Mouse (Mus musculus) Patski (cell line): ENCODE measurements around the gene Gm42517. TPM values are rescaled to one million over a fixed set of nuclear protein-coding genes. Genes with fewer than 3 reads are reported as not detected.

Source experiments
- ATAC-seq: fragments of 100-300 bp; one replicate; pipeline ENCODE4 v1.8.0; 2021
- CTCF ChIA-PET: fragments of 350-600 bp; sonication (Branson Sonifier 250); formaldehyde crosslinking; loops from one replicate; lab custom pipeline; 2022; ENCODE audit warnings: inconsistent platforms; lab: Charles Lee
- POLR2A ChIA-PET: fragments of 350-600 bp; sonication (Branson Sonifier 250); formaldehyde crosslinking; loops from one replicate; lab custom pipeline; 2022; ENCODE audit warnings: antibody characterized with exemption, inconsistent platforms; lab: Charles Lee
- DNase-seq: peaks from one replicate; pipeline ENCODE4 v3.0.0-alpha.2; 2011; ENCODE audit warnings: low read depth, low spot score
- H3K27me3 ChIP-seq: fragments of 371-371 bp; one replicate; pipeline ENCODE4 v1.5.1; 2021
- CTCF ChIP-seq: fragments of 100-300 bp; IDR thresholded peaks from one replicate; pipeline ENCODE4 v1.5.1; 2021
- in situ Hi-C: fragments of 300-500 bp; cut with MboI; formaldehyde crosslinking; loops from 3 replicates; pipeline ENCODE4 v1.11.1; 2018; ENCODE audit warnings: low pct_unique_long_range_greater_than_20kb, mixed read lengths
- polyA plus RNA-seq: library from polyadenylated mRNA; unstranded; gene quantifications from one replicate; pipeline ENCODE4 v1.2.3, GENCODE M21; 2021

Gene Gm42517
- polyA plus RNA-seq, 1 experiment from 2014 or later, result 10.3 TPM

DNA sequence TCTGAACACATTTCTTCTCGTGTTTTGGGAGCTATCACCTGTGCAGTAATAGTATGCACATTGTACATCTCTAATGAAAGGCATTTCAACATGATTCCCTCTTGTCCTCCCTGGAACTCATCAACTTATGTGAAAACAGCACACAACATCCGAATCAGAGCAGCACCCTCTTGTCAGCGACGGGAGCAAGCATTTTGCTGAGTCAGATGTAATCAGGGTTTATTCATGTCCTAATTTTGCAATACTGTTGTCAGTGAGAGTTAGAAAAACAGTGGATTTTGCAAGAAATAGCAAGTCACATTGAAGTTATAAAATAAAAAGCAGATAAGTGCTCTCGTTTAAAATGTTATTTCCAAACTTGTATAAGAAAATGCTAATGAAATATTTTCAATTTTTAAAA, 6.4 kb upstream of the Gm42517 start:
- TF ChIP-seq CTCF, result no peak
- ChIA-PET POLR2A (interaction anchor here (0.8 kb wide), 1 partner anchor 11 kb away, joined by 8 read pairs; no protein-coding TSS in a partner anchor), CTCF (interaction anchor here (1.4 kb wide), 2 partner anchors 10 kb away, joined by 4 read pairs; no protein-coding TSS in a partner anchor)
- no peak for DNase-seq
- in situ Hi-C loops, result no loop called here
- peaks cover under 1% of the 10 kb centered on the region for H3K27me3 ChIP-seq
- no peak for ATAC-seq

DNA sequence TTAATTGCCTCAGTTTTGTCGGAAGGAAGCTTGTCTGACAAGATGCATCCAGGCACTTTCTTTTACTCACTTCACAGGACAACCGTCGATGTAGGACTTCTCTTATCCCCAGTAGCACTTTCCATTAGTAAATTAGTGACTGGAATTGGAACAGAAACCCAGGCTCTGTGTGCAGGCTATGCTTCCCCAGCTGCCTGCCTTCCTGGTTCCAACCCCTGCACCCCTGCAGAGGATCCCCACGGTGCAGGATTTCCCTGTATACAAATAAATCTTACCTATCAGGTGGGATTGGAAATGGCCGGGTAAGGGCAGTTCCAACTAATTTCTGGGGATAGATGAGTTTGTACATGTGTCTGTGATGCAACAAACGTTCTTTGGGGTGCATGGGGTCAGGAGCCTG, 2.2 kb upstream of the Gm42517 start:
- ChIA-PET CTCF (interaction anchor here (1.1 to 3.1 kb wide), 3 partner anchors 7 to 11 kb away, joined by 3 to 8 read pairs (median 3); no protein-coding TSS in a partner anchor), POLR2A (interaction anchor here (0.5 to 1.3 kb wide), 2 partner anchors 12 to 104 kb away, joined by 5 to 6 read pairs; no protein-coding TSS in a partner anchor)
- no peak for DNase-seq
- peaks cover 7% of the 10 kb centered on the region for H3K27me3 ChIP-seq
- in situ Hi-C loops, result no loop called here
- ATAC-seq, result no peak
- TF ChIP-seq CTCF, result no peak

DNA sequence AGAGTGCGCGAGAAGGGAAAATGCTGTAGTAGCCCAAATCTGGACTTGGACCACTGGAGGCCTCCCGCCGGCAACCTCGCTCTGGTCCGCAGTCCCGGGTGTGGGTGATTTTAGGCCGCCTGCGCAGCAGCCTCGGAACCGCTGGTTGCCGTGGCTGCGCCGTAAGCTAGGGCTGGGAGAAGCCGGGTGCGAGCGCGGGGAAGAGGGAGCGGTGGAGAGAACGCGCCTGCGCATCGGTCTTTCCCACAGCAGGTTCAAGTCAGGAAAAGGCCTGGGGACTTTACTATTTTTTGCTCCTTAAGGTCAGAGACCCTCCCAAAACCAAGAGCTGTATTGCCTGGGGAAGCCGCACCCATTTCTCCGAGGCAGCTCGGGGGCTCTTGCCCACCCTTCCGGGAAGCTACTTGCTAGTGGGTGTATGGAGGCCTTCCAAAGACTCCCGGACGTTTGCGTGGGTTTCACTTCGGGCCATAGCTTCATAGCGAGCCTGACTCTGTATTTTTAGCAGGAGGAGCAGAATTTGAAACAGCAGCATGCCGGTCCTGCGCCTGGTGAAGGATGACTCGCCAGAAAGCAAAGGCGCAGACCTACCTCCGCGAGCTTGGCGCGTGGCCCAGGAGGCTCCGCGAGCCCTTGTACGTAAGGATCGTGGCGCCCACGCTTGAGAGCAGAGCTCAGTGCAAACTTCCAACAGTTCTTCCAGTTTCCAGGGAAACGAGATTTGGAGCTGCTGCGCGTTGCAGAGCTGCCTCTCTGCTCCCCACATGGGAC, 1.3 kb upstream of the Gm42517 start:
- peaks cover 7% of the 10 kb centered on the region for H3K27me3 ChIP-seq
- ChIA-PET POLR2A (interaction anchor here (1.9 kb wide), 1 partner anchor 13 kb away, joined by 6 read pairs; no protein-coding TSS in a partner anchor), CTCF (interaction anchor here (1.1 to 3.1 kb wide), 3 partner anchors 8 to 12 kb away, joined by 3 to 8 read pairs (median 3); no protein-coding TSS in a partner anchor)
- TF ChIP-seq CTCF, result no peak
- in situ Hi-C loops, result no loop called here
- ATAC-seq (no peak), DNase-seq (no peak)

DNA sequence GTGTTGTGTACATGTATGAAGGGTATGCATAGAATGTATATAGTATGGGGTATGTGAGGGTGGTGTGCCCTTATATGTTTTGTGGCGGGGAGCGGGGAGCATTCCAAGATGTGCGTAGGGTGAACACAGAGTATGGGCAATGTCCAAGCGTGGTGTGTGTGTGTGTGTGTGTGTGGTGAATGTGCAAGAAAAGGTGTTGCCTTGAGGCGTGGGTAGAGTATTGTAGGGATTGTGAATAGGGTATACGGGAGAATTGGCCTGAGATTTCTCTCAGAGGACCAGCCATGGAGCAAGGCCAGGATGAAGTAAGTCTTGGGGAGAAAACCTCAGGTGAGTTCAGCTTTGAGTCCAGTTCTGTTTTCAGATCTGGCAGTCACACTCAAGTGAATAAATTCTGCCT, 724 bp upstream of the Gm42517 start:
- ChIA-PET POLR2A (interaction anchor here (1.1 to 1.9 kb wide), 2 partner anchors 9 to 13 kb away, joined by 3 to 6 read pairs; no protein-coding TSS in a partner anchor), CTCF (no interaction called here)
- DNase-seq, result no peak
- in situ Hi-C loops, result no loop called here
- TF ChIP-seq CTCF, result no peak
- H3K27me3 ChIP-seq, result peaks cover 7% of the 10 kb centered on the region
- ATAC-seq, result no peak

DNA sequence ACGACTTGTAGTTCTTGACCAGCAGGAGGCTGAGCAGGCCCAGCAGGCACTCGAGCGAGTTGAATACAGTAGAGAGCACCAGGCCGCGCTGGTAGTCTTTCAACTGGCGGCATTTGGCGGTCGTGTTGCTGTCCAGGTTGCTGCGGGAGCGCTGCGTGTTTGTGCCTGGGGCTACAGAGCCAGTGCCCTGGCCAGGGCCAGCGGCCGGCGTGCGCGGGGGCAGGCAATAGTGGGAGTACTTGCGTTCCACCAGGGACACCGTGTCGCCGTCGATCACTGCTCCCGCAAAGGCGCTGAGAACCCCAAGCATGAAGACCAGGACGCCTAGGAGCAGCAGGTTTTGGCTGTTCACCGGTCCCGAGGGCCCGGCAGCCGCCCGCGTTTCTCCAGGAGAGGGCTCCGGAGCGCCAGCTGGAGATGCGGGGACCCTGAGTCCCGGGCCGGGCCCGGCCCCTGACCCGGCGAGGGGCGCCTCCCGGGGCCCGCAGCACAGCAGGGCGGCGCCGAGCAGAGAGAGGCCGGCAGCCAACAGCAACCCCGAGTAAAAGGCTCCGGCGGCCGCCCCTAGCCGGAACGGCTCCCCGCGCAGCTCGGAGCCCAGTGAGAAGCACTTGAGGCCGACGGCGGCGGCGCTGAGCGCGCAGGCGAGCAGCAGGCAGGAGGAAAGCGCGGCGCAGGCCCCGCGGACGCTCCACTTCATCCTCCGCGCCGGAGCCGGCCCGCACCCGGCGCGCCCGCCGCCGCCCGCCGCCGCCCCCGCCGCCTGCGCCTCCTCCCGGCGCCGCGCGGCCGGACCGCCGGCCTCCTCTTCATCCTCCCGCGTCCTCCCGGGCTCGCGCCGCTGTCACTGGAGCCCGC, 509 bp downstream of the Gm42517 start:
- ChIA-PET CTCF (no interaction called here), POLR2A (interaction anchor here (1.1 to 1.9 kb wide), 2 partner anchors 11 to 14 kb away, joined by 3 to 6 read pairs; no protein-coding TSS in a partner anchor)
- peak; percentile 69 for TF ChIP-seq CTCF
- ATAC-seq, result peak; percentile 67
- no peak for DNase-seq
- peaks cover 7% of the 10 kb centered on the region for H3K27me3 ChIP-seq
- in situ Hi-C loops, result no loop called here

DNA sequence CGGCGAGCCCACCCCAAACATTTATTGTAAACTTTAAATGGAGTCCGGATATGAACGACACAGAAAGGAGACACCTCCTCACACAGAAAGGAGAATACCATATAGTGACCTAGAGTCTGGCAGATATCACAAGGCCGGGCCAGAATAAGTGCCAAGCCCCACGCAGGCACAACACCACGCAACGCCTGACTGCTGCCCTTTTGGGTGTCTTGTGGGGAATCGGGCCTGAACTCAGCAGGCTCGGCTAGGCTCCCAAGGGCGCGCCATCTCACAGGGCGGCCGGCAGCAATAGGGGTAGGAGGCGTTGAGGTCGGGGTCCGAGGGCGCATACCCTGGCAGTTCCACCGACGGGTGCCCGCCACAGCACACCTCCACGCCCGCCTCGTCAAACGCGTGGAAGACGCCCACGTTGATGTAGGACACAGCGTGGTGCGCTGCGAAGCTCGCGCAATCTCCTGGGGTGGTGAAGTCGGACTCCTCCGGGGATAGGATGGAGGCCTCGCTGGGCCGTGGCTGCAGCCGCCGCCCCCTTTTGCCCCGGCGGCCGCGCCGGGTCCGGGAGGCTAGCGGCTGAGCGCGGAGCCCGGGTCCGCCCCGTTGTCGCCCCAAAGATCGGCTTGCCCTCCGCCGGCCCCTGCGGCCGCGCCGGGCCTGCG, 1.3 kb downstream of the Gm42517 start:
- no peak for ATAC-seq
- CTCF ChIA-PET, result no interaction called here
- POLR2A ChIA-PET, result no interaction called here
- peaks cover 7% of the 10 kb centered on the region for H3K27me3 ChIP-seq
- in situ Hi-C loops, result no loop called here
- no peak for DNase-seq
- TF ChIP-seq CTCF, result no peak

DNA sequence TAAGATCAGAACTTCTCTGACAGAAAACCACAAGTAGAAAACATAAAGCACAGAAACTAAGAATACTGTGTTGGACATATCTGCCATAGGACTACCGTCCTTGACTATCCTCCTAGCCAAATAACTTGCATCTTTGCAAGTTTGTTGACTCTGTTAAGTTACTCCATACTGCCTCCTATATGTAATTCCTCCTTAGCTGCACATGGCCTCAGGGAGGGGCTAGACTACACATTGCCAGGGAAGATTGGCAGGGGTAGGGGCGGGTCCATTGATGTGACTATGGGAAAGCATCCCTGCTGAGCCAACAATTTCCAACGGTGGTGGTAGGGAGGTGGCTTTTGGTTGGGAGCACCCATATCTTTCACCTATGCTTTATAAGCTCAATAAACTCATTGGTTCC, 5.4 kb downstream of the Gm42517 start:
- POLR2A ChIA-PET, result no interaction called here
- in situ Hi-C loops, result no loop called here
- H3K27me3 ChIP-seq, result no peaks in the 10 kb centered on the region
- DNase-seq, result no peak
- peak; percentile 29 for TF ChIP-seq CTCF
- CTCF ChIA-PET, result interaction anchor here (2.5 kb wide), 1 partner anchor 12 kb away, joined by 9 read pairs; no protein-coding TSS in a partner anchor
- ATAC-seq, result no peak

DNA sequence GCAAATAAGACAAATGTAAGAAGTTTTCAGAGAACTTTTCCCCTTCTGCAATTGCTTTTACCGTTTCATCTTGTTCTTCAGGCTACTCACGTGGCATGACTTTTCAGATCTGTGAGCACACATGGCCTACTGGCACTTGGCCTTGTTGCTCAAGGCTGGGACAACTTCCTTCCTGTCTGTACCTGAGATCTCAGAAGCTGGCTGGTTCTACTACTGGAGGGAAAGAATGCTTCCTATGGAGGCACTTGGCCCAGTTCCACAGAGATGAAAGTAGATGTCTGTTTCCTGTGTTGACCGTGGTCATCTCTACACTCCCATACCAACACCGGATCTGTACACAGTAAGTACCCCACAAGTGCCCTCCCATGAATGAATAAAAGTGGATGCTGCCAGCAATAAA, 7.5 kb downstream of the Gm42517 start:
- no peak for TF ChIP-seq CTCF
- CTCF ChIA-PET, result interaction anchor here (1.3 kb wide), 1 partner anchor 16 kb away, joined by 4 read pairs; no protein-coding TSS in a partner anchor
- POLR2A ChIA-PET, result interaction anchor here (0.6 kb wide), 1 partner anchor 119 kb away, joined by 3 read pairs; no protein-coding TSS in a partner anchor

DNA sequence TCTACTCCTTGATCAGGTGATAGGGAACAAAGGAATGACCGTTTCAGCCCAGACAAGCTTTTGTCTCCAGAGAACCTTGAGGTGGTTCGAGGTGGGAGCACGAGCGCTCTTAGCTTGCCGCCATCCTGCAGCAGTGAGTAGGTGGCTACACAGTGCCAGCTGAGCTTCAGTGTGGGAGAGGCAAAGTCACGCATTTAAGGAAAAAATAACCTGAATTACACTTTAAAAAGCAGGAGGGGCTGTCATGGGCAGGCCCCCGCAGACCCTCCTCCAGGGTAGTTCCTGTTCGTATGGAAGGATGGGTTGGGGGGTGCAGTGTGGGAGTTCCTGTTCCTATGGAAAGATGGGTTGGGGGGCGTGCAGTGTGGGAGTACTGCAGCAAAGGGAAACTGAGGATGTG, 8.2 kb downstream of the Gm42517 start:
- DNase-seq (no peak), ATAC-seq (no peak)
- ChIA-PET POLR2A (no interaction called here), CTCF (interaction anchor here (0.8 to 1.9 kb wide), 3 partner anchors 11 to 18 kb away, joined by 4 to 8 read pairs (median 5); no protein-coding TSS in a partner anchor)
- in situ Hi-C loops, result no loop called here
- no peak for TF ChIP-seq CTCF
- no peaks in the 10 kb centered on the region for H3K27me3 ChIP-seq

More for the DNA sequence above, 7.5 kb downstream of the Gm42517 start:
- no peaks in the 10 kb centered on the region for H3K27me3 ChIP-seq
- DNase-seq (no peak), ATAC-seq (no peak)
- in situ Hi-C loops, result no loop called here
